Comparison of ENCODE assay signal across 8 mouse cellular contexts in the genomic region with DNA sequence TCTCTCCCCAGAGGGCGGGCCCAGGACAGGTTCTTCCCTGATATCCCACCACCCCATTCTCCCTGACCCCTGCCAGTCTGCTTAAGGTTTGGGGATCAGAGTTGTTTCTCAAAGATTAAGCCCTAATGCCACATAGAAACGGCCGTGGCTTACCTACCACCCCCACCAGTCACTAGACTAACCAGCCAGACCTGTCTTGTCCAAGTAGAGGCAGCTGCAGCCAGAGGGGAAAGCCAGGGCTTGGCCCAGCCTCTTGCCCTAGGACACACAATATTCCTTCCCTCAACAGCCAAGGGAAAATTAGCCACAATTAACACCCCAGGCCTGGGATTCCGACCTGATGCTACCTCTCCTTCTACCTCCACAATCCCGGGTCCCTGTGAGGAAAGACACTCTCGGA. TPM values are rescaled to one million over a fixed set of nuclear protein-coding genes. Genes with fewer than 3 reads are reported as not detected.
DNase-seq lines count a peak whose midpoint lies in the region; ATAC-seq and TF ChIP-seq lines count a peak whose summit lies in the region.

No protein-coding gene starts in this region.

- peak overlapping the region; percentile 99 for H3K27ac ChIP-seq in embryonic facial prominence, embryonic 15.5 days (replicated peaks)
- H3K27ac ChIP-seq in limb, embryonic 10.5 days = peak overlapping the region; percentile 100

- 25% methylated on average over 6 of the region's 6 CpGs for WGBS in lung, adult 2 months
- 9% methylated on average over 6 of the region's 6 CpGs for WGBS in embryonic facial prominence, embryonic 15.5 days
- WGBS in limb, embryonic 10.5 days = 24% methylated on average over 6 of the region's 6 CpGs

- no peak for DNase-seq in lung, adult 2 months
- DNase-seq in lung, postnatal 25 days (ENCODE audit: low spot score) = no peak
- peak; percentile 41 for DNase-seq in limb, embryonic 10.5 days (ENCODE audit: low spot score)
- peak; percentile 28 for DNase-seq in neural tube, embryonic 10.5 days (ENCODE audit: extremely low spot score, low spot score)
- no peak for DNase-seq in spleen, postnatal 14 days (ENCODE audit: low spot score in 2 of 2)
- DNase-seq in left cerebral cortex, postnatal 36 days (ENCODE audit: low spot score in 2 of 2) = no peak

- H3K36me3 ChIP-seq in embryonic facial prominence, embryonic 15.5 days = peaks cover 33% of the 10 kb centered on the region
- peaks cover 38% of the 10 kb centered on the region for H3K36me3 ChIP-seq in limb, embryonic 10.5 days

- intact Hi-C loops in left cerebral cortex, postnatal 36 days (cut with DNase I) = loop anchor here (2.0 to 5.0 kb wide), 3 partner anchors 25 to 268 kb away; partner anchors contain the start of genes Cntrob, Per1, Rnf227 and Trappc1

- TF ChIP-seq CTCF in lung, adult 2 months (IDR thresholded peaks at IDR 0.05; ENCODE audit: insufficient read depth, low read length) = no peak

- no peaks in the 10 kb centered on the region for H3K27me3 ChIP-seq in embryonic facial prominence, embryonic 15.5 days
- H3K27me3 ChIP-seq in limb, embryonic 10.5 days (ENCODE audit: low read depth, poor library complexity, severe bottlenecking) = no peaks in the 10 kb centered on the region

- peak overlapping the region; percentile 15 for H3K4me3 ChIP-seq in lung, adult 2 months (replicated peaks; ENCODE audit: extremely low read depth, low read depth, low read length)
- H3K4me3 ChIP-seq in embryonic facial prominence, embryonic 15.5 days (replicated peaks) = peak overlapping the region; percentile 85
- peak overlapping the region; percentile 98 for H3K4me3 ChIP-seq in limb, embryonic 10.5 days

- peaks cover 21% of the 10 kb centered on the region for H3K4me1 ChIP-seq in lung, adult 2 months (ENCODE audit: control insufficient read depth, insufficient read depth, low read length)
- peaks cover 60% of the 10 kb centered on the region for H3K4me1 ChIP-seq in embryonic facial prominence, embryonic 15.5 days
- H3K4me1 ChIP-seq in limb, embryonic 10.5 days = peaks cover 64% of the 10 kb centered on the region

- no peaks in the 10 kb centered on the region for H3K9me3 ChIP-seq in embryonic facial prominence, embryonic 15.5 days (replicated peaks)
- no peaks in the 10 kb centered on the region for H3K9me3 ChIP-seq in limb, embryonic 10.5 days (replicated peaks)

- peak overlapping the region; percentile 90 for H3K4me2 ChIP-seq in embryonic facial prominence, embryonic 15.5 days (replicated peaks)

- no peak for TF ChIP-seq POLR2A in lung, adult 2 months (IDR thresholded peaks at IDR 0.05; ENCODE audit: borderline replicate concordance, extremely low read depth, low read depth, low read length)

- ATAC-seq in embryonic facial prominence, embryonic 15.5 days (ENCODE audit: insufficient number of reproducible peaks, low FRiP score, low TSS enrichment, low read depth) = no peak
- ATAC-seq in megakaryocyte progenitor cell, adult 5-6 weeks (replicated peaks; ENCODE audit: poor library complexity) = no peak

- peak overlapping the region; percentile 33; the same call in 1 of the 2 replicates for H3K9ac ChIP-seq in embryonic facial prominence, embryonic 15.5 days

RNA-seq across cellular contexts. Expression of gene Chd3, which starts 3.5 kb away (rescaled TPM):
- 120 and 135 TPM in 2 replicates for polyA plus RNA-seq in lung, adult 2 months (2012; rRNA removed)
- polyA plus RNA-seq in embryonic facial prominence, embryonic 15.5 days (2015; fragmentation: Nextera tagmentation; extraction: Ambion mirVana) = 88.3 and 91.8 TPM in 2 replicates
- polyA plus RNA-seq in limb, embryonic 10.5 days (2016; fragmentation: Nextera tagmentation; extraction: Ambion mirVana) = 35.1 and 70.5 TPM in 2 replicates
- total RNA-seq in megakaryocyte progenitor cell, adult 5-6 weeks (2015) = 17.0 and 22.4 TPM in 2 replicates
- total RNA-seq in megakaryocyte progenitor cell, adult 5-6 weeks (2017) = 19.9 and 38.2 TPM in 2 replicates
- 100 to 1,000 TPM; 421 to 443 TPM for total RNA-seq in left cerebral cortex, postnatal 36 days (2021)

RNA-seq across cellular contexts. Expression of gene Rnf227, which starts 25.5 kb away (rescaled TPM):
- polyA plus RNA-seq in lung, adult 2 months (2012; rRNA removed) = 1.0 and 4.3 TPM in 2 replicates
- 24.5 and 24.7 TPM in 2 replicates for polyA plus RNA-seq in embryonic facial prominence, embryonic 15.5 days (2015; fragmentation: Nextera tagmentation; extraction: Ambion mirVana)
- 14.2 and 20.6 TPM in 2 replicates for polyA plus RNA-seq in limb, embryonic 10.5 days (2016; fragmentation: Nextera tagmentation; extraction: Ambion mirVana)
- 4.3 and 6.2 TPM in 2 replicates for total RNA-seq in megakaryocyte progenitor cell, adult 5-6 weeks (2015)
- 5.1 and 7.1 TPM in 2 replicates for total RNA-seq in megakaryocyte progenitor cell, adult 5-6 weeks (2017)
- total RNA-seq in left cerebral cortex, postnatal 36 days (2021) = 100 to 1,000 TPM; 150 to 171 TPM

RNA-seq across cellular contexts. Expression of gene Naa38, which starts 29.6 kb away (rescaled TPM):
- polyA plus RNA-seq in lung, adult 2 months (2012; rRNA removed) = 129 and 141 TPM in 2 replicates
- polyA plus RNA-seq in embryonic facial prominence, embryonic 15.5 days (2015; fragmentation: Nextera tagmentation; extraction: Ambion mirVana) = 150 and 158 TPM in 2 replicates
- 140 and 151 TPM in 2 replicates for polyA plus RNA-seq in limb, embryonic 10.5 days (2016; fragmentation: Nextera tagmentation; extraction: Ambion mirVana)
- 114 and 125 TPM in 2 replicates for total RNA-seq in megakaryocyte progenitor cell, adult 5-6 weeks (2015)
- 146 and 205 TPM in 2 replicates for total RNA-seq in megakaryocyte progenitor cell, adult 5-6 weeks (2017)
- total RNA-seq in left cerebral cortex, postnatal 36 days (2021) = 100 to 1,000 TPM in 1 of 2 experiments, 10 to 100 TPM in 1; 97.9 to 108 TPM

RNA-seq across cellular contexts. Expression of gene Cyb5d1, which starts 29.7 kb away (rescaled TPM):
- polyA plus RNA-seq in lung, adult 2 months (2012; rRNA removed) = 21.9 and 24.7 TPM in 2 replicates
- polyA plus RNA-seq in embryonic facial prominence, embryonic 15.5 days (2015; fragmentation: Nextera tagmentation; extraction: Ambion mirVana) = 32.6 and 40.9 TPM in 2 replicates
- 45.2 and 51.6 TPM in 2 replicates for polyA plus RNA-seq in limb, embryonic 10.5 days (2016; fragmentation: Nextera tagmentation; extraction: Ambion mirVana)
- 15.4 and 16.6 TPM in 2 replicates for total RNA-seq in megakaryocyte progenitor cell, adult 5-6 weeks (2015)
- total RNA-seq in megakaryocyte progenitor cell, adult 5-6 weeks (2017) = 34.2 and 50.3 TPM in 2 replicates
- total RNA-seq in left cerebral cortex, postnatal 36 days (2021) = 10 to 100 TPM; 36.4 to 43.1 TPM

RNA-seq across cellular contexts. Expression of gene Tmem88, which starts 32.3 kb away (rescaled TPM):
- 37.8 and 63.1 TPM in 2 replicates for polyA plus RNA-seq in lung, adult 2 months (2012; rRNA removed)
- polyA plus RNA-seq in embryonic facial prominence, embryonic 15.5 days (2015; fragmentation: Nextera tagmentation; extraction: Ambion mirVana) = 19.5 and 20.0 TPM in 2 replicates
- 23.0 and 24.7 TPM in 2 replicates for polyA plus RNA-seq in limb, embryonic 10.5 days (2016; fragmentation: Nextera tagmentation; extraction: Ambion mirVana)
- 0.07 and 0.42 TPM in 2 replicates for total RNA-seq in megakaryocyte progenitor cell, adult 5-6 weeks (2015)
- 0.12 TPM in 1 of 2 replicates, not detected in the other for total RNA-seq in megakaryocyte progenitor cell, adult 5-6 weeks (2017)
- 1 to 10 TPM; 2.9 to 4.7 TPM for total RNA-seq in left cerebral cortex, postnatal 36 days (2021)

Comparison
In these comparisons a context has a peak if more than half of its experiments do, and no peak if none do; other contexts are left out.
1. DNase-seq: peak in limb, embryonic 10.5 days (single experiment) and neural tube, embryonic 10.5 days (single experiment); none in lung, adult 2 months (single experiment), lung, postnatal 25 days (single experiment), spleen, postnatal 14 days (0 of 2) and left cerebral cortex, postnatal 36 days (0 of 2).
2. H3K4me3 ChIP-seq: peak in every context shown above with its lines; median percentile 98 in limb, embryonic 10.5 days; 85 in embryonic facial prominence, embryonic 15.5 days; 15 in lung, adult 2 months.